Mouse (Mus musculus): ENCODE measurements at regions not wholly inside any gene's neighbourhood (a gene's known extent, or its start where the extent isn't known, plus 50 kb on each side); places are given as distances from the start of the nearest gene placed in this dataset.

DNA sequence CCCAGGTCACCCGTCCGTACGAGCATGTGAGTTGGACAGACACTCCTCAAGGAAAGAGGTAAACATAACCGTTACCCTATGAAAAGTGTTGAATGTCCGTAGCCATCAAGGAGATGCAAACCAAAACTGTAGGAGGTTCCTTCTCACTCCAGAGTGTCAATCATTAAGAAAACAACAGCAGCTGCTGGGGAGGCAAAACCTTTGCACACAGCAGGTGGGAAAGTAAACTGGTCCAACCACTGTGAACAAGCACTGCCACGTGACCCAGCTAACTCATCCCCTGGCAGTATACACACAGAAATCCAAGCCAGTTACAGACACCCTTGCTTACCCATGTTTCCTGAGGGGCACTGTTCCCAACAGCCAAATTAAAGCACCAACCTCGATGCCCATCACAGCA, 54.7 kb upstream of the Irx5 start:
- no peak for DNase-seq (ENCODE audit: low spot score)

DNA sequence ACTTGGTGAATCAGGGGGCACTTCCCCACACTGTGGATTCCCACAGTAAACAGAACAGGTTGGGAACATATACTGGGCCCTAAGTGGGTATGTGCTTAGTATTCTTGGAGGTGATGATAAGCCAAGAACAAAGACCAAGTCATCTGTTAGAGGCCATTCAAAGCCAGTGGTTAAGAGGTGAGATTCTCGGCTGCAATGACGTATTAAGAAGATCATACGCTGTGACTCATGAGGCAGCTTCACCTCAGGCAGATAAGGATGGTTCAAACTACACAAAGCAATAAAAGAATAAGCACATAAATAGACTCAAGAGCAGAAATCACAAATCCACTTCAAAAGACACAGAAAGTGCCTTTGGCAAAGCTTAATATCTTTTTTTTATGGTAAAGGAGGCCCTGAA, 56.4 kb upstream of the Irx5 start:
- no peak for DNase-seq (ENCODE audit: low spot score)

DNA sequence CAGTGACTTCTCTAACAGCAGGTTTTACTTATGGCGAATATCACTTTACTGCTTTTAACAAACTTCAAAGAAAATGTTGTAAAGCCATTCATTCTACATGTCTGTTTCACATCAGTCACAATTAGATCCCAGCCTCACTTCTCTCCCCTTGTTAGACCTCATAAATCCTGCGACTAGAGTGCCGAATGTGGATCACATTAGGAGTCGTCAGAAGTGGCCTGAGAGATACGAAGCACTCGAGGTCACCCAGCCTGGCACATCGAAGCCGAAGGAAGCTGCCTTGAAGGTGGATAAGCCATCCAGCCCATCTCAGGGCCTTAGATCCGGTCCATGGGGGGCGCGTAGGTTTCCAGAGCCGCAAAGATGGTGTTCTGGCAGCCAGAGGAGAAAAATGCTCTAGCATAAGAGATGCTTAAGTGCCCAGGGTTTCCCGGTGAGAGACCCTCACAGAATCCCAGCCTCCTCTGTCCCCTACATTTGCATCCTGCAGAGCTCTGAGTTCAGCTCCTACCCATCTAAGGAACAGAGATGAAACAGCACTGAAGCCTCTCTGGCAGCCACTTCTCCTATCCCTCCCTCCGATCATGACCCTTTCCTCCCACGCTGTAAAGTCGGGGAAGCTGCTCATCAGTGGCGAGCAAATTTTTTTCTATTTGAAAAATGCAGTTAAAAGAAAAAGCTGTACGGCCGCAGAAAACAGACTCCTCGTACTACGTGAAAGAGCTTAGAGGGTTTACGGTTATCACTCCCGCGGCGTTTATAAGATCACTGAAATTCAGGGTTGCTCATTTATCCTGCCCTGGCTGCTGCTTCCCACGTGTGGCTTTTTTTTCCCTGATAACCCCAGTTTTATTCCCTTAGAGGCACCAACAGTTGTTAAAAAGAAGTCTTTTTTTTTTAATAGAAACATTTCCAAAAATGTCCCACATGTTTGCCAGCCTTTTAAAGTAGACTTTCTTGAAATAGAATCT, 70.3 kb upstream of the Irx5 start:
- no peak for DNase-seq (ENCODE audit: low spot score)

DNA sequence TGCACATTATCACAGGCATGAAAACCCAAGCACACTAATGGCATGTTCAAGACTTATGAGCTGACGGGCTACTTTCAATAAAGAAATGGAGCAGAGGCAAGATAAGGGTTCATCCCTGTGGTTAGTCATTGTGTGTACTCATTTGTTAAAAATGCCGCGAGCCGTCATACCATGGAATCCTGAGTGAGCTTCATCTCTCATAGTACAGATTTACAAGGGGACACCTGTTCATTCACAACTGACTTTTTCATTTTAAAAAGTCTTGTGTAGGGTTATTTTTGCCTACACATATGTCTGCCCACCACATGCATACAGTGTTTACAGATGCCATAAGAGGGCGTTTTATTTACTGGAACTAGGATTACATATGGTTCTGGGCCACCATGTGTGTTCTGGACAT, 81.7 kb upstream of the Irx5 start:
- DNase-seq (ENCODE audit: low spot score), result no peak

DNA sequence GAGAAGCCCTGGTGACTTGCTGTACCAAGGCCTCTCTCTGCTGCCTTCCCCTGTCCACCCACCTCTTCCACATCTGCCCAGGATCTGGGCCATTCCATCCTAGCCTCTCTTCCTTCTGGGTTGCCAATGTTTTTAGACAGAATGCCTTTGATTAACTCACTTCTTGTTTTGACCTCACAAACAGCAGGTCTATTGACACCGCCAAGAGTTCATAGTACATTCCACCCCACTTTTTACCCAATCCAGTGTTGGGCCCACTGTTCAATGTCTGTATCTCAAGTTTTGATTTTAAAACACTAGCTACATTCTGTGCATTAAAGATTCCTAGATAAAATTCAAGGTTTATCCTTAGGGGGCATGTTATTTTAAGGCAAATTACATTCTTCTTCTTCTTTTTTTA, 84.7 kb upstream of the Irx5 start:
- DNase-seq (ENCODE audit: low spot score), result no peak

DNA sequence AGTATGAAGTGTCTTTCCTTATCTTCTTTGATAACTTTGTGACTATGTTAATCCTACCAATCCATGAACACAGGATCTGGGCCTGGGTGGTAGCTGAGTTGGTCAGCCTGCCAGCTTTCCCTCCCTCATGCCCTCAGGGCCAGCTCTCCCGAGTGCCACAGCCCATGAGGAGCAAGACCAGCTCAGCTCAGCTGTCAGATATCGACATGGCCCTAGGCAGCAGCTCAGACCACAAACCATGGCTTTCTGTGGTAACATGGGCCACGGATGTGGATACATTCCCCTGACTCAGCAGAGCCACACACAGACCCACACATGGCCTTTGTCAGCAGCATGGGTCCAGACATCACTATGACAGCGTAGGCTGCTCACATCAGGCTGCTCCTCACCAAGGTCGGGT, 85.4 kb upstream of the Irx5 start:
- DNase-seq (ENCODE audit: low spot score), result no peak

DNA sequence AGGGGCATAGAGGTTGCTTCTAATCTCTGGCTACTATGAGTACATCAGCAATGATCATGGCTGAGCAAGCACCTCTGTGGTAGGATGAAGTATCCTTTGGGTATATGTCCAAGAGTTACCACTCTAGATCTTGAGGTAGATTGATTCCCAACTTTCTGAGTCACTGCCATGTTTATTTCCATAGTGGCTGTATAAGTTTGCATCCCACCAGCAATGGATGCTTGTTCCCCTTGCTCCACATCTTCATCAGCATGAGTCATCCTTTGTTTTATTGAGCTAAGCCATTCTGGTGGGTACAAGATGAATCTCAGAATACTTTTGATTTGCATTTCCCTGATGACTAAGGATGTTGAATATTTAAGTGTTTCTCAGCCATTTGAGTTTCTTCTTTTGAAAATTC, 86.8 kb upstream of the Irx5 start:
- DNase-seq (ENCODE audit: low spot score), result no peak

DNA sequence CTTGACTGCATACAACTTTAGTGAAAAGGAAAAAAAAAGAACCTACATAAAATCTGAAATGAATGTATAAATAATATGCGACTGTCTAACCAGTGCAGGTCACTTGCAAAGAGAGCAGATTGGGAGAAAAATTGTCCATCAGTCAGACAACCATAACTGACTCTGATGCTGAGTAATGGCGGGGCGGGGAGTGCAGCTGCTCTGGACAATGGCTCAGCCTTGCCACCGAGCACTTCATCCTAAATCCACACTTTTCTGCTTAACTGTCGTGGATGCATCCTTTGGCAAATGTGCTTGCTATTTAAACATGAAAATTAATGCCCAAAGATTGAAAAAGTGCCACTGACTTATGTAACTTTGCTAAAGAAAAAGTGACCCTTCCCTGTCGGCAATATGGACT, 90.0 kb upstream of the Irx5 start:
- DNase-seq (ENCODE audit: low spot score), result no peak

DNA sequence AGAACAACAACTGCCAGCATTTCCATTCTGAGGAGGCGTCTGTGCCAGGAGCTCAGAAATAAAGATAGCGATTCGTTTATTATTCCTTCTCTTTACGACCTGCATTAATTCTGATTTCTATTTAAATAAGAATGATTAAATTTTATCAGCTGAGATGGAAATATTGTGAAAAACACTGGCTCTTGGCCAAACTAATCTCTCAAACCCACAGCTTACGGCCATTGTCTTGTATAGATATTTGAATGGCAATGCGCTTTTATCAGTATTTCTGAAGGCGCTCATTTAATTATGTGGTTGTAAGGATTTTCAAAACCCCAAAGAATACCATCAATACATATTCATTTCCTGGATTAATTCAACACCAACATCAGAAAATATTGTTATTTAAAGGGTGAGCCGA, 97.4 kb upstream of the Irx5 start:
- DNase-seq (ENCODE audit: low spot score), result no peak

DNA sequence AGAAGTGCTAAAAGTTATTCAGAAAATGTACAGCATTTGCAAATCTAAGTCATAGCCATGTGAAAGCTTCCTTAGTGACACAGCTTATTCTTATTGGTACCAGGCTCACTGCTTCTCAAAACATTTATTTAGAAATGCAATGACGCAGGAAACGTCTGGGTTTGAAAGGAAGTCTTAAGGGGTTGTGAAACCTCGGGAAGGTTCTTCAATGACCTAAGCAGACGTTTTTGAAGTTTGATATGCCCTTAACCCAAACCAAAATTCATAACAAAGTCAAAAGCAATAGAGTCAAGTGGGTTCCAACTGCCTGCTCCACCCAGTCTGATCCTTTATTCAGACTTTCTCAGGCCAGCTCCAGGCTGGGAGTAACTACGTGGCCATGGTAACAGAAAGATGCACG, 99.2 kb upstream of the Irx5 start:
- DNase-seq (ENCODE audit: low spot score), result no peak

DNA sequence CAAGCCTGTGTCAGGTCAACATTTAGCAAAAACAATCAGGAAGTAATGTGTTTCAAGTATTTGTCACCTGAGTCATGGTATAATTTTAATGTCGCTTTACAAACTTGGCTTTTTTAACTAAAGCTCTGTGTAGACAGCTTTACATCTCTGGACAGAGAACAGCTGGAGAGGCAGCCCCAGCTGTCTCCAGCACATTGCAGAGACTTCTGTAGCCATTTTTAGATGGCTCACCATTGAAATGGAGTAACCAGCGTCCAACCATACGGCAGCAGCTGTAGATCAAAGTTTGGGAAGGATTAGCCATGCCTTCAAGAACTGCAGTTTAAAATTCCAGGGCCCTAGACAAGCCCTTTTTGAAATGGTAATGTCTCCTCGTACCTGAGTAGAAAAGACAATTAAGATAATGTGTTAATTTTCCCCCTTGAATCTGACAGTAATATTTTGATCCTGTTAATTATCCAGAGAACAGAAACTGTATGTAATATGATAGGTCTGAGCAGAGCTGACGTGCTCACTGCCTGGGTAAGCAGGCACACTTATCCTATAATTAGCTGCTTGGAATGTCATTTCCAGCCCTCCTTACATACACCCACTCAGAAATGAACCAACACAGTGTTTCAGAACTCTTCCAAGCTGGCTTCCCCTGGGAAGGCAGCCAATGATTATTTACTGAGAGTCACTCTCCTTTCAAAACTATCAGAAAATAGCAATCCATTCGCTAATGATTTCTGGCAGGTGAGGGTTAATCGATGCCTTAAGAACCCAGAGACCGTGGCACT, 104.6 kb upstream of the Irx5 start:
- DNase-seq (ENCODE audit: low spot score), result no peak

DNA sequence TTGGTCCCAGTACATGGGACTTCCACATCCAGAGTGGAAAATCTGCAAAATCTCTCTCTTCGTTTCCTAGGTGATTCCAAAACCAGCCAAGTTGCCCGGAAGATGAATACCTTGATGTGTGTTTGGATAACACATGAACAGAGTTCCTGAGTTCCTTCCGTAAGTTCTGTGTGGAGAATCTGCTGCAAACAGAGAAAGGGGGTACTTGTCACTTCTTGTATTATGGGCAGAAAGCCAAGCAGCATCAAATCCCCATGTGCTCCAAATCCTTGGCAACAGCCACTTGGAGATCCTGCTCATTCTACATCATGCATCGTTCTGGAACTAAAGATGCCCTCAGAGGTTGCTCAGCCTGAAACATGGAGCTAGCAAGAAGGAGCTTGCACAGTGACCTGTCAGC, 111.1 kb upstream of the Irx5 start:
- DNase-seq (ENCODE audit: low spot score), result no peak

DNA sequence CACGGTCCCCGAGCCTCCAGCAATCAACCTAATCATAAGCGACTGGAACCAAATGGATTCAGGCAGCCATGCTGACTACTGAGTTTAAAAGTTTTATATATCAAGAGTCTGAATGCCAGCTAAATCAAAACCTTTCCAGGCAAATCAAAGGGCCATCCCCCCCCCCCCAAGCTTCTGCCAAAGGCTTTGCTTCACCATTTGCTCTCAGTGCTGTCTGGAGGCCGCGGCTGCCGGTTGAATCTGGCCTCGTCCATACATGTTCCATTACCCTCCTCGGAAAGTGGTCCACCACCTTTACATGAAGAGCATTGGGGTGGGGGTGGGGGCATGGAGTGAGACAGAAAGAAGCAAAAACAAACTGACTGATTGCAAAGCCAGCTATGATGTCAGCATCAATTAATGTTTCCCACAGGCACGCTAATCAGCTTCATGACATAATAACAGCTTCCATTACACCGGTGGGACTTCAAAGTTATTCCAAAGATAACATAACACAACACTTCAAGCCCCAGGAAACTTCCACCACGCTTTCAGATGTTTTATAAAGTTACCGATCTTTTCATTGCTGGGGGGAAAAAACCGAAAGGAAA, 116.6 kb upstream of the Irx5 start:
- DNase-seq (ENCODE audit: low spot score), result no peak

DNA sequence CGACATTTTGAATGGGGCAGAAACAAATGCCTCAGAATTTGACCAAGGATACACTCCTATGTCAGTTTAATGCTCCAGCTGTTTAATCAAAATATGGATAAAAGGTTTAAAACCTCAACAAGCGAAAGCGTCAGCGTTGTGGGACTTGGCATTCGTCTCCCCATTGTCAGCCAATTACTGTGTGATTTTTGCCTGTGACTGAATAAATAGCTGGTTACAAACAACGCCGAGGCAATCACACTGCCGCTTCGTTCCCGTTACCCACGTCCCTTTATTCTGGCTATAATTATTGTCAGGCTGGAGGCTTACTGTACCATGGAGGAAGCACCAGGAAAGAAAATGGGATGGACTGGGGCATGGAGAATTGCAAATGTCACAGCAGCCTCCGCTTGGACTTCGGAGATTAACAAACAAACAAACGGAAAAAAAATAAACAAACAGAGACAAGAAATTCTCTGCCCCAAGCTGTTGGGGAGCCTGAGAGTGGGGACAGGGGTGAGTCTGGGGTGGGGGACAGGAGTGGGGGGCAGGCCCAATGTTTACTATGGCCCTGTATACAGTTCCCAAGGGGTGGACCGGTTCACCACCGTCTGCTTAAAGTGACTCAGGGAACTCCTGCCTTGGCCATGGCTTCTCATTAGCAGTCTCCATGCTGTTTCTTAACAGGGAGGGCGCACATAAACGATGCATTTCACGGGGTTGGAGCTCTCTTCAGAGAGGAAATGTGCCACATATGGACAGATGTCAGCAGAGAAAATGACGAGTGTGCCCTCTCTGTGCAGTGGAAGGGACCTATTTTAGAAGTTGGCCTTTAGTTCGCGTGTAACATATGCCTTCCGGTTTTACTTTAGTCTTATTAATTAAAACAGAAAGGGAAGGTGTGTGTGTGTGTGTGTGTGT, 125.8 kb upstream of the Irx5 start:
- no peak for DNase-seq (ENCODE audit: low spot score)

DNA sequence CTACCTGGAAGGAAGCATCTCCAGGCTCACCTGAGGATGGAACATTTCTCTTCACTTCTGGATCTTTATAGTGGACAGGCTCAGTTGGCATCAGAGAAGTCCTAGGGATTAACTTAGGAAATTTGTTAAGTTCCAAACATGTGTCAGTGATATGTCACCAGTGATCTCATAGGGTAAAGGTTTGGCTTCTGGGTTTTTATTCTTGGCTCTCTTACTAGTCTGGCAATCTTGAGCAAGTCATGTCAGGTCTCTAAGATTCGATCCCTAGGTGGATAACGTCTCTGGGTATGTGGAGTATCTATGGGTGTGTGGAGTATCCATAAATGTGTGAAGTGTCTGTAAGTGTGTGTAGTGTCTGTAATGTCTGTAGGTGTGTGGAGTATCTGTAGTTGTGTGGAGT, 127.9 kb upstream of the Irx5 start:
- DNase-seq (ENCODE audit: low spot score), result no peak

DNA sequence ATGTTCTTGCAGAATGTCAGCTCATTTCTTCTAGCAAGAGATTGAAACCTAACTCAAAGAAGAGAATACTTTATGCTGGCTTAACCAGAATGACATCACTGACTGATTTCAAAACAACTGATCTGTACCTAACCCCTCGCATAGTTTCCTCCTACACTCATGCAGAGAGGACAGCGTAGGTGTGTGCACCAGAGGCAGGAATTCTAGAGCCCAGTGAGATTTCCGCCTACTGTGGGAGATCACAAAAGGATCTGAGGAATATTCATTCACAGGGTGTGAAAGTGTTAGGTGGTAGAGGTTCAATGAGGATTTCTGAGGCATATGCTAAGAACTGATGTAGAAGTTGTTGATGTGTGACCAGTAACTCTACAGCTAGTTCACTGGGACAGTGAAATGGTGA, 132.5 kb upstream of the Irx5 start:
- DNase-seq (ENCODE audit: low spot score), result no peak

DNA sequence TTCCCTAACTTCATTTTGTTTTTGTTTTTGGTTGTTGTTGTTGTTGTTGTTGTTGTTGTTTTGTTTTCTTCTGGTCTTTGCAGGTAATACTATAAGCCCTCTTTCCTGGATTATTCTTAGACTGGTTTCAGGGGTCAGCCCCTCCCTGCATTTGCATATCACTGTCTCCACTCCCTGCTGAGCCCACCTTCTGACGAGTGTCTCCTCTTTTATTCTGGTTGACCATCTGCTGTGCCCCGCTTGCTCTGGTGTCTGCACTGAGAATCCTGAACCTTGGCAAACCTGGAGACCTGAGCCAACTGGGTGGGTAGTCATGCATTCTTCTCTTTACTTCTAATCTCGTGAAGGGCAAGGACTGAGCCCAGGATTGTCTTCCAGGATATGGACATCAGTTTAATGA, 134.4 kb upstream of the Irx5 start:
- DNase-seq (ENCODE audit: low spot score), result no peak

DNA sequence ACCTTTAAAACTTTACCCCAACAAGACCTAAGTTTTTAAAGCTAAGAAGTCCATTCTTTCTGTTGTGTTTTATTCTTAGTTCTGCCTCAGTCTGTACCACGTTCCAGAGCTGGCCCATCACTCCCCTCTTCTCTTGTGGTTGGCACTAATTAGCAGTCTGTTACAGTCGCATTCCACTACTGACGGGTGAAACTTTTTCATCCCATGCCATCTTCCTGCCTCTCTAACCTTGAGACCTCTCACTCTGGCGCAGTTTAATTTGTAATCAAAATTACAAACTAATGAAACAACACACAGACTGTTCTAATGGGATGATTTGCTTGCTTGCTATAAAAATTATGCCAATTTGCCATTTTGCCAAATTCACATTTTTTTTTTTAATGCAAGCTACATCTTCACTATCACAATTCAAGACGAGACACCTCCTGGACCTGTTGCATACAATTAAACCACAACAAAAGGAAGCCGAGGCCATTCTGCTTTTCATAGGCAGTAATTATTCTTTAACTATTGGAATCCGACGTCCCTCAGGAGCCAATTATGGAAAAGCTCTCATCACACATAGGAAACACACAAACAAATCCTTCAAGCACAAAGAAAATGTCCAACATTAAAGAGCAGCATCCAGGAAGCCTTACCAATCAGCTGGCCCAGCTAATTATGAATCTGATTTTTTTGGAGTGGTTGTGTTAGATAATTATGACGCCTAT, 138.1 kb upstream of the Irx5 start:
- no peak for DNase-seq (ENCODE audit: low spot score)

DNA sequence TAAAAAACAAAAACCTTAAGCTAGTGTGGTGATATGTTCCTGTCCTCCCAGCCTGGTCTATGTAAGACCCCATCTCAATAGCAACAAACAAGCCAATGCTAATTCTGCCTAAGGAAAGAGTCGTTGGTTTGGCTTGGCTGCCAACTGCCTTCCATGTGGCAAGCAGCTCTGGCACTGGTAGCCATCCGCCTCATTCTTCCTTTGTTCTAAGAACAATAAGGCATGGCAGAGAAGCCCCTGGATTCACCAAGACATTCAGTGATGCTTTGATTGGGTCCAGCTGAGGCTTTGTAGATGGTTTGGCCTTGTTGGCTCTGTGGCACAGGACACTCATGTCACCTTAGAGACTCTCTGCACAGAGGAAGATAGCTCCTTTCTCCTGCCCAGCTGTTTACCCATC, 139.9 kb upstream of the Irx5 start:
- DNase-seq (ENCODE audit: low spot score), result no peak

DNA sequence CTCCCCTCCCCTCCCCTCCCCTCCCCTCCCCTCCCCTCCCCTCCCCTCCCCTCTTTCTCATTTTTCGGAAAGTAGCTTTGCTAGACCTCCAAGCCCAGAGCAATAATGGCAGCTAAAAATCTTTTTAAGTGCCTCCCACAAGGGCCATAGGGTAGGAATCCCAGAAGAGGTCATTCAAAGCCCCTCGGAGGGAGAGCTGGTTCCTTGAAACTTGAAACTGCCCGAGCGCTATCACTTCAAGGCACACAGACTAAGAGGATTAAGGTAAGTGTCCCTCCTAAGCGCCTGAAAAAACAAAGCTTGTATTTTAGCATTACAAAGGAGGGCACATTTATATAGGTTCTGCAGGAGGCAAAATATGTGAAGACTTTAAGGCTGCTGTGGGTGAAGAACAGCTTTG, 141.2 kb upstream of the Irx5 start:
- no peak for DNase-seq (ENCODE audit: low spot score)

DNA sequence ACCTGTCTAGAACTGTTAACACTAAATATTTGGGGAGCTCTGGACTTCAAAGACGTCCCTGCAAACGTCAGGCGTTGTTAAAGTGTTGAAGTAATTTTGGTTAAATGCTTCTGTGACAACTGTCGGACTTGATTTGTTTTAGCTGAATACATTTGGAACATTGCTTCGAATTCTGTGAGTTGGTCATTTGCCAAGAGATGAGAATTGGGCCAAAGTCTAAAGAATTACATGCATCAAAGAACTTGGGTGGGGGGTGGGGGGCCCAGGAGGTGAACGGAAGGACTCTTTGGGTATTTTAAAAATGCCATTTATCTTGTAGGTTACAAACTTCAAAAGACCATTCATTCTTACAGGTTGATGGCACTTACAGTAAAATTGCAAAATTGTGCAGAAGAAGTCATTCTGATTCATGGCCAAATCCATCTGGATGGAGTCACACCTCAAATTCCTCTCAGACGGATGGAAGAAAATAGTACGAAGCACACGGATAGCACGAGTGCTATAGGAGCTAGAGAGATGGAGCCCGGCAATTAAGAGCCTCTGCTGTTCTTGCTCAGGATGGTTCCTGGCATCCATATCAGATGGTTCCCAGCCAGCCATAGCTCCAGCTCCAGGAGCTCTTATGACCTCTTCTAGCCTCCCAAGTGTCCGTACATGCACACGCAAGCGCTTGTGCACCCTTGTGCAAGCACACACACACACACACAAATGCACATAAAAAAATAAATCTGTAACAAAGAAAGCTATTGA, 144.5 kb upstream of the Irx5 start:
- no peak for DNase-seq (ENCODE audit: low spot score)
